Mouse (Mus musculus) heart, embryonic 15.5 days (tissue): Measurements from ENCODE around the gene Olfr748. TPM values are rescaled to one million over a fixed set of nuclear protein-coding genes. Genes with fewer than 3 reads are reported as not detected.
"Not testable (repeated sequence)": the region's sequence is repeated elsewhere in the genome, so short reads cannot be mapped to it uniquely, and the experiment has no call there.

Source experiments
- ATAC-seq: fragments of 200-750 bp; cut with Nextera tagmentation; replicated peaks from 2 replicates; pipeline ENCODE4 v1.8.0; 2017; ENCODE audit warnings: low read depth, moderate TSS enrichment; ENCODE audit not compliant: insufficient number of reproducible peaks, insufficient read depth, low FRiP score
- H3K27ac ChIP-seq: fragments of 300-500 bp; sonication (generic); 2 replicates; pipeline ENCODE4 v1.5.1; 2015; ENCODE audit warnings: mild to moderate bottlenecking, inconsistent platforms
- H3K27me3 ChIP-seq: fragments of 300-500 bp; sonication (generic); 2 replicates; pipeline ENCODE4 v1.6.1; 2015; ENCODE audit warnings: inconsistent platforms
- H3K36me3 ChIP-seq: fragments of 300-500 bp; sonication (generic); 2 replicates; pipeline ENCODE4 v1.6.1; 2015; ENCODE audit warnings: mild to moderate bottlenecking, inconsistent platforms
- H3K4me1 ChIP-seq: fragments of 300-500 bp; sonication (generic); replicated peaks from 2 replicates; pipeline ENCODE4 v1.6.1; 2015; ENCODE audit warnings: inconsistent platforms
- H3K4me2 ChIP-seq: fragments of 300-500 bp; sonication (generic); 2 replicates; pipeline ENCODE4 v1.6.1; 2015; ENCODE audit warnings: inconsistent platforms, mild to moderate bottlenecking, moderate library complexity
- H3K4me3 ChIP-seq: fragments of 300-500 bp; sonication (generic); 2 replicates; pipeline ENCODE4 v1.5.1; 2015; ENCODE audit warnings: mild to moderate bottlenecking, inconsistent platforms
- H3K9ac ChIP-seq: fragments of 300-500 bp; sonication (generic); 2 replicates; pipeline ENCODE4 v1.6.1; 2015; ENCODE audit warnings: mild to moderate bottlenecking, inconsistent platforms
- H3K9me3 ChIP-seq: fragments of 300-500 bp; sonication (generic); replicated peaks from 2 replicates; pipeline ENCODE4 v1.6.1; 2016; ENCODE audit warnings: inconsistent platforms
- WGBS: fragments of 180-500 bp; shearing (Covaris S2); methylation state at CpG from one replicate; pipeline ENCODE4 v1.1.7; 2015; ENCODE audit warnings: mixed read lengths; 5-methylcytosine and 5-hydroxymethylcytosine counted together
- polyA plus RNA-seq: library from polyadenylated mRNA; unstranded; fragments of >200 nt; fragmentation: Nextera tagmentation; extraction: Ambion mirVana; gene quantifications from 2 replicates; pipeline ENCODE4 v1.2.1, GENCODE M21; 2015

Gene Olfr748
- polyA plus RNA-seq, result not detected in 2 replicates

GRCm38 (mm10) chr14:50707073-50707472 lies at the start of gene Olfr748:
Olfr748 (plus strand) TSS chr14:50707373.
- no peak within 1 kb of the TSS for H3K4me2 ChIP-seq
- no peaks in the 10 kb centered on the region for H3K36me3 ChIP-seq
- no peak within 1 kb of the TSS for H3K9ac ChIP-seq
- no peaks in the 10 kb centered on the region for H3K9me3 ChIP-seq
- H3K4me3 ChIP-seq, result no peak within 1 kb of the TSS
- 37% methylated on average over 1 of the region's 1 CpGs for whole genome bisulfite sequencing
- H3K27ac ChIP-seq, result no peak within 1 kb of the TSS
- ATAC-seq, result no peak
- no peaks in the 10 kb centered on the region for H3K27me3 ChIP-seq
- H3K4me1 ChIP-seq, result no peaks in the 10 kb centered on the region

- Histone ChIP-seq H3K9ac (no peak within 1 kb of the TSS), H3K27ac (no peak within 1 kb of the TSS), H3K4me2 (no peak within 1 kb of the TSS), H3K4me1 (no peaks in the 10 kb centered on the region), H3K27me3 (no peaks in the 10 kb centered on the region), H3K36me3 (no peaks in the 10 kb centered on the region), H3K9me3 (no peaks in the 10 kb centered on the region), H3K4me3 (no peak within 1 kb of the TSS)
- no peak for ATAC-seq
- WGBS, result 80% methylated on average over 3 of the region's 3 CpGs
These were observed 14.1 kb upstream of the Olfr748 start, which contains the start of gene Olfr747 for GRCm38 (mm10) chr14:50693106-50693505. Olfr747 (minus strand) TSS chr14:50693206.

- H3K27me3 ChIP-seq, H3K4me3 ChIP-seq, H3K4me2 ChIP-seq, H3K27ac ChIP-seq, H3K36me3 ChIP-seq, H3K9ac ChIP-seq, H3K4me1 ChIP-seq, ATAC-seq, H3K9me3 ChIP-seq: not testable (repeated sequence)
- 90% methylated on average over 15 of the region's 15 CpGs for WGBS
These were observed 12.7 kb downstream of the Olfr748 start for GRCm38 (mm10) chr14:50719875-50720274.

- not testable (repeated sequence) for ATAC-seq
These were observed 15.2 kb downstream of the Olfr748 start for GRCm38 (mm10) chr14:50722371-50722770.

GRCm38 (mm10) chr14:50740334-50740733 lies 33.2 kb downstream of the Olfr748 start:
- no peak for ATAC-seq
- Histone ChIP-seq H3K4me2 (no peak overlapping the region), H3K36me3 (no peaks in the 10 kb centered on the region), H3K9ac (no peak overlapping the region), H3K4me1 (no peaks in the 10 kb centered on the region), H3K27ac (no peak overlapping the region), H3K4me3 (no peak overlapping the region), H3K27me3 (no peaks in the 10 kb centered on the region), H3K9me3 (no peaks in the 10 kb centered on the region)
- 63% methylated on average over 2 of the region's 2 CpGs for WGBS

More at GRCm38 (mm10) chr14:50722371-50722770, 15.2 kb downstream of the Olfr748 start:
- H3K4me3 ChIP-seq, H3K36me3 ChIP-seq, H3K27ac ChIP-seq, H3K9ac ChIP-seq, H3K27me3 ChIP-seq, H3K9me3 ChIP-seq, H3K4me2 ChIP-seq, H3K4me1 ChIP-seq: not testable (repeated sequence)
- 76% methylated on average over 3 of the region's 4 CpGs for WGBS

GRCm38 (mm10) chr14:50741584-50741983 lies 34.4 kb downstream of the Olfr748 start:
- H3K27ac ChIP-seq, result no peak overlapping the region
- no peaks in the 10 kb centered on the region for H3K4me1 ChIP-seq
- no peak overlapping the region for H3K4me2 ChIP-seq
- no peak overlapping the region for H3K9ac ChIP-seq
- H3K27me3 ChIP-seq, result no peaks in the 10 kb centered on the region
- no peak for ATAC-seq
- H3K9me3 ChIP-seq, result no peaks in the 10 kb centered on the region
- WGBS, result 51% methylated on average over 2 of the region's 2 CpGs
- no peaks in the 10 kb centered on the region for H3K36me3 ChIP-seq
- no peak overlapping the region for H3K4me3 ChIP-seq

GRCm38 (mm10) chr14:50744994-50745393 lies 37.8 kb downstream of the Olfr748 start, which contains the start of gene Olfr749:
Olfr749 (minus strand) TSS chr14:50745094.
- Histone ChIP-seq H3K4me1 (no peaks in the 10 kb centered on the region), H3K4me3 (no peak within 1 kb of the TSS), H3K4me2 (no peak within 1 kb of the TSS), H3K9ac (no peak within 1 kb of the TSS), H3K27me3 (no peaks in the 10 kb centered on the region), H3K9me3 (no peaks in the 10 kb centered on the region), H3K27ac (no peak within 1 kb of the TSS), H3K36me3 (no peaks in the 10 kb centered on the region)
- ATAC-seq, result no peak

- Histone ChIP-seq H3K4me3 (no peak overlapping the region), H3K27me3 (no peaks in the 10 kb centered on the region), H3K27ac (no peak overlapping the region), H3K4me1 (no peaks in the 10 kb centered on the region), H3K9ac (no peak overlapping the region), H3K9me3 (no peaks in the 10 kb centered on the region), H3K4me2 (no peak overlapping the region), H3K36me3 (0 out of 2 replicates have a peak, but pooled peaks cover 2% of the 10 kb centered on the region)
- WGBS, result 68% methylated on average over 5 of the region's 5 CpGs
- no peak for ATAC-seq
These were observed 51.4 kb downstream of the Olfr748 start for GRCm38 (mm10) chr14:50758416-50759085.

Other genes with a start within 250 kb of the Olfr748 start
- not detected in 2 replicates for gene Olfr741, start 234.6 kb upstream of the Olfr748 start, polyA plus RNA-seq
- not detected in 2 replicates for gene Olfr742, start 203.8 kb upstream of the Olfr748 start, polyA plus RNA-seq
- gene Olfr743, start 185.5 kb upstream of the Olfr748 start, polyA plus RNA-seq, result not detected in 2 replicates
- not detected in 2 replicates for gene Olfr744, start 92.5 kb upstream of the Olfr748 start, polyA plus RNA-seq
- not detected in 2 replicates for gene Olfr745, start 68.0 kb upstream of the Olfr748 start, polyA plus RNA-seq
- gene Olfr746, start 60.3 kb upstream of the Olfr748 start, polyA plus RNA-seq, result not detected in 2 replicates
- gene Olfr747, start 14.2 kb upstream of the Olfr748 start, polyA plus RNA-seq, result not detected in 2 replicates
- not detected in 2 replicates for gene Olfr749, start 37.7 kb downstream of the Olfr748 start, polyA plus RNA-seq
- 42.5 and 49.2 TPM in 2 replicates for gene Ttc5, start 78.1 kb downstream of the Olfr748 start, polyA plus RNA-seq
- gene Ccnb1ip1, start 100.4 kb downstream of the Olfr748 start, polyA plus RNA-seq, result not detected in 2 replicates
- 36.5 and 37.5 TPM in 2 replicates for gene Parp2, start 100.5 kb downstream of the Olfr748 start, polyA plus RNA-seq
- 4.8 and 6.7 TPM in 2 replicates for gene Tep1, start 163.2 kb downstream of the Olfr748 start, polyA plus RNA-seq
- gene Klhl33, start 190.1 kb downstream of the Olfr748 start, polyA plus RNA-seq, result 0.08 and 0.18 TPM in 2 replicates
- gene Osgep, start 217.5 kb downstream of the Olfr748 start, polyA plus RNA-seq, result 117 and 133 TPM in 2 replicates
- gene Apex1, start 217.6 kb downstream of the Olfr748 start, polyA plus RNA-seq, result 107 and 120 TPM in 2 replicates
- gene Pip4p1, start 223.5 kb downstream of the Olfr748 start, polyA plus RNA-seq, result 29.8 and 39.6 TPM in 2 replicates
- gene Pnp, start 223.7 kb downstream of the Olfr748 start, polyA plus RNA-seq, result 29.6 and 37.3 TPM in 2 replicates
- not detected in 2 replicates for gene Gm49342, start 237.1 kb downstream of the Olfr748 start, polyA plus RNA-seq
- 0.18 and 0.41 TPM in 2 replicates for gene Pnp2, start 248.6 kb downstream of the Olfr748 start, polyA plus RNA-seq